Mouse (Mus musculus): ENCODE data around the gene Hmgcll1. TPM values are rescaled to one million over a fixed set of nuclear protein-coding genes. Genes with fewer than 3 reads are reported as not detected.

The Hmgcll1 gene
- polyA plus RNA-seq, 1 experiment, result not detected

DNA sequence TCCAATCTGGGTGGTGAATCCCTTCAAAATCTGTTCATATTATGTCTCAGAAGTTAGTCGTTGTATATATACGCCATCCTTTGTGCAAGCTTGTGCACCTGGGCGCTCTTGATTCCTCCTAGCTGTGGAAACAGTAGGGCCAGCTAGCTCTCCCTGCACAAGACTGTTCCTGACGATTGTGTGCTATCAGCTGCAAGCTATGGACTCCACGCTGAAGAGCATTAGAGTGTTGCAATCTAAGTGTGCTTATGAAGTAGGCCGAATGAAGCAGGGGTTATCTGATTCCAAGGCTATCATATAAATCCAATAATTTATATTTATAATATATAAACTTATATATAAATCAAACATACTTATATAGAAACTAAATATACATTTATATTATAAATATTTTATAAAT lies 866 bp upstream of the Hmgcll1 start:
- TF ChIP-seq POLR2A (IDR thresholded peaks at IDR 0.05; ENCODE audit: borderline replicate concordance, low read depth, low read length) (no peak), CTCF (IDR thresholded peaks at IDR 0.05; ENCODE audit: low read depth, low read length) (no peak)
- no peak overlapping the region for H3K4me3 ChIP-seq (ENCODE audit: insufficient read depth, low read length)
- no peak overlapping the region for H3K27ac ChIP-seq (ENCODE audit: insufficient read depth, low read depth, low read length)
- no peaks in the 10 kb centered on the region for H3K4me1 ChIP-seq (ENCODE audit: control insufficient read depth, insufficient read depth, low read length)

DNA sequence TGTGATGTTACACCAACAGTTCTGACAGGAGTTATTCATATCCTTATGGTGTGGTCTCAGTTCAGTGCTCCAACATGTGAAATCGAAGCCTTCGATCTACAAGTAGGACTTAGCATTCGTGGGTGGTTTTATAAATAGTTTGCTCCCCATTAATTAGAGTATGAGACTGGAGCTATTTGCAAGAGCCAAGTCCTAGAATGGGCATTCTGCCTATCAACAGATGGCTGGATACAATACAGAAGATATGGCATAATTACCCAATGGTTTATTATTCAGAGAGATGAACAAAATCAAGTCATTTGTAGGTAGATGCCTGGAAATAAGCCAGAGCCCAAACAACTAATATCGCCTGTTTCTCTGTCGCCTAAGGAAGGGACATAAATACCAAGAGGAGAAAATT lies 1.3 kb downstream of the Hmgcll1 start:
- H3K4me3 ChIP-seq (ENCODE audit: insufficient read depth, low read length), result no peak overlapping the region
- TF ChIP-seq POLR2A (IDR thresholded peaks at IDR 0.05; ENCODE audit: borderline replicate concordance, low read depth, low read length) (no peak), CTCF (IDR thresholded peaks at IDR 0.05; ENCODE audit: low read depth, low read length) (no peak)

DNA sequence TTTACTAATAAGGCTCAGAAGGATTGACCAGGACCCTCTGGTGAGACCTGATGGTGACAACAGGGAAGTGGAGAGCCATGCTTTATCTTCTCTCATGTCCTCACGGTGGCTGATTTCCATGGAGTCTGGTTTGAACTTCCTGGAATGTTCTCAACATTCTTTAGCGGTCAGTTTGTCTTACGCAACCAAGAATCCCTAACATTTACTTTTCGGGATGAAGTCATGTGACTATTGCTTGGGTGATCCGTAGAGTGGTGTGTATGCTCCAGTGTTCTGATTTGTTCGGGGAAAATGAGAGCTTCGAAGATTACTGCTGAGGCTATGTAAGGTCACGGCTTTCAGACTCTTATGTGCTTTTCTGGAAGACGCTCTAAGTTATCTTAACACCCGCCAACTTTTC lies 1.9 kb downstream of the Hmgcll1 start:
- H3K4me3 ChIP-seq (ENCODE audit: insufficient read depth, low read length), result no peak overlapping the region
- H3K27ac ChIP-seq (ENCODE audit: insufficient read depth, low read depth, low read length), result no peak overlapping the region
- H3K4me1 ChIP-seq (ENCODE audit: control insufficient read depth, insufficient read depth, low read length), result no peaks in the 10 kb centered on the region
- TF ChIP-seq CTCF (IDR thresholded peaks at IDR 0.05; ENCODE audit: low read depth, low read length) (no peak), POLR2A (IDR thresholded peaks at IDR 0.05; ENCODE audit: borderline replicate concordance, low read depth, low read length) (no peak)

More for the DNA sequence above, 1.3 kb downstream of the Hmgcll1 start:
- no peaks in the 10 kb centered on the region for H3K4me1 ChIP-seq (ENCODE audit: control insufficient read depth, insufficient read depth, low read length)
- no peak overlapping the region for H3K27ac ChIP-seq (ENCODE audit: insufficient read depth, low read depth, low read length)

DNA sequence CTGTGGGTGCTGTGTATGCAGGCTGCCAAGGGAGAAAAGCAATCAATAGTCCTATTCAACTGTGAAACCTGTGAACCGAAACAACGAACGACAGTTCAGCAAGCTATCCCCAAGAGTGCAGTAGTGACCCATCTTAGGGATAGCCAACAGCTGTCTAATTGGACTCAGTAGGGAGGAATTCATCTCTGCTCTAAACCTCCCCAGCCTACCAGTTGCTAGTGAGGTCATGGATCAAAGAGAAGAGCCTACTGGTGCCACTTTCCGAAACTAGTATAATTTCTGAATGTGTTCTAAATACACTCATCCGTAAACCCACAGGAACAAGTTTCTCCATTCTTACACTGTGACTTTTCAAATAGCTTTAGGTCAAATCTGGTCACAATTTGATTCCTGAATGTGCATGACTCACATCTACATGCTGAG lies 8.9 kb downstream of the Hmgcll1 start:
- H3K4me3 ChIP-seq (ENCODE audit: insufficient read depth, low read length), result no peak overlapping the region
- H3K4me1 ChIP-seq (ENCODE audit: control insufficient read depth, insufficient read depth, low read length), result no peaks in the 10 kb centered on the region
- no peak overlapping the region for H3K27ac ChIP-seq (ENCODE audit: insufficient read depth, low read depth, low read length)
- TF ChIP-seq POLR2A (IDR thresholded peaks at IDR 0.05; ENCODE audit: borderline replicate concordance, low read depth, low read length), result no peak
- no peak for TF ChIP-seq CTCF (IDR thresholded peaks at IDR 0.05; ENCODE audit: low read depth, low read length)

DNA sequence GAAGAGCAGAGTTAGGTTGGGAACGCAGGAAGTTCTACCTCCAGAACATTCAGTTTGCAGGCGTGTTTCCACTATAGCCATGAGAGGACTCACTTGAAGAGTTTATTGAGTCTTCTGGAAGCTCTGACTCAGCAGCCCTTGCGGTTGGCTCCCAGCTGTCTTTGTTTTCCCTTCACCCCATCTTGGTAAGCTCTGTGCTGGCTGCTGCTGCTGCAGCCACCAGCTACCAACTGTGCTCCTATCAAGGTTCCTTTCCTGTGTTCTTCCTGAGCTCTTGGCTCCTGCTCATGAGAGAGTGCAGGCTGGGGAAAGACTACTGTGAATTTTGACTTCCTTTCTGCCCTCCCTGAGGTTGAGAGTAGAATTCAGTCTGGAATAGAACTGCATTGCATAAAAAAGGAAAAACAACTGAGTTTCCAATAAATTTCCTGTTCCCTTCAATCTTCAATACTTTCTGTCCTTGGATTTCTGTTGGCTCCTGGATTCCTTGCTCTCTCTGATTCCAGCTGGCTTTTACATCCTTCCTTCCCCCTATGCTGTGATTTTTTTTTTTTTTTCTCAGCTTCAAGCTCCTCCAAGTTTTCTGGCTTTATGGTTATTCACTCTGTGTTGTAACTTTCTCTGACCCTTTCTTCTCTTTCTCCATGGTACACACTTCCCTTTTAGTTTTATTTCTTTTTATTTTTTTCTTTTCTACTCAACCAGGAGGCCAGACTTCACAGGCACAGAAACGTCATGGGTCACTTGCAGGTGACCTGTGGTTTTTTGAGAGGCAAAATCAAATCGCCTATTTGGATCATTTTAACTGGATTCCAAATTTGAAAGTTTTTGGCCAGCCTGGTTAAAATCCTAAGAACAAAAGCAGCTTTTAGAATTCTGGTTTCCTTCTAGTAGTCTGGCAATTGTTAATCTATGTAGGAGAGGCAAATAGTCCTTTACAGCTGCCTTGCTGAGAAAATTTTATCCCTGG lies 9.9 kb downstream of the Hmgcll1 start:
- no peak for TF ChIP-seq CTCF (IDR thresholded peaks at IDR 0.05; ENCODE audit: low read depth, low read length)

DNA sequence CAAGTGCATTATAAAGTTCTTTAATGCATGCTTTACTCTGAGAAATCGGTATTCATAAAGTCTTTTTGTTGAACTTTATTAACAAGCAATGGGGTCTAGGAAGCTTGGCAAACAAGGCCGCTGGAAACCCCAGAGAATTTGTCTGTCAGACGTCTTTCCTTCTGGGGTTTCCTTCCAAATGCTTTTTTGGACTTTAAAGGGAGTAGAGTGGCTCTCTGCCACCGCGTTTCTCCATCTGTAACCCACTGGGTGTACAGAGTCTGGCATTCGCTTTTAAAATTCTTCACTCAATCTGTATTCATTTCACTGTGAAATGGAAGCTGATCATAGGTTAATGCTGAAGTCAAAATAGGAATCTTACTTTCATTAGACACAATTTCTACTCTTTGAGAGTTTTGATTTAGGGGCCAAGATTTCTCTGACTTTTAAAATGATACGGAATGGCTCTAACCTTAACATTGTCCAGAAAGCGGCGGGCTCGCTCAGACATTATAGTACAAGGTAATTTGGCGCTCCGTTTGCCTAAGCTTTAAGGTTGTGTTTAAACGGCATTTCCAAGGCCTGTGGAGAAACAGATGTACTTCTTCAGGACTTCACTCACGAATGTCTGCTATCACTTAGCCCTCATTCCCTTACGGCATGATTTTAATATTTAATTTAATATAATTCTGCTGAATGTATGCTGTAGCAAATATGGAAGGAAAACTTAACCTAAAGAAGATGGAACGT lies 15.0 kb downstream of the Hmgcll1 start:
- H3K4me3 ChIP-seq (ENCODE audit: insufficient read depth, low read length), result no peak overlapping the region
- no peak overlapping the region for H3K27ac ChIP-seq (ENCODE audit: insufficient read depth, low read depth, low read length)
- no peaks in the 10 kb centered on the region for H3K4me1 ChIP-seq (ENCODE audit: control insufficient read depth, insufficient read depth, low read length)
- TF ChIP-seq POLR2A (IDR thresholded peaks at IDR 0.05; ENCODE audit: borderline replicate concordance, low read depth, low read length) (no peak), CTCF (IDR thresholded peaks at IDR 0.05; ENCODE audit: low read depth, low read length) (no peak)

More for the DNA sequence above, 9.9 kb downstream of the Hmgcll1 start:
- no peak overlapping the region for H3K27ac ChIP-seq (ENCODE audit: insufficient read depth, low read depth, low read length)
- H3K4me1 ChIP-seq (ENCODE audit: control insufficient read depth, insufficient read depth, low read length), result no peaks in the 10 kb centered on the region
- H3K4me3 ChIP-seq (ENCODE audit: insufficient read depth, low read length), result no peak overlapping the region

DNA sequence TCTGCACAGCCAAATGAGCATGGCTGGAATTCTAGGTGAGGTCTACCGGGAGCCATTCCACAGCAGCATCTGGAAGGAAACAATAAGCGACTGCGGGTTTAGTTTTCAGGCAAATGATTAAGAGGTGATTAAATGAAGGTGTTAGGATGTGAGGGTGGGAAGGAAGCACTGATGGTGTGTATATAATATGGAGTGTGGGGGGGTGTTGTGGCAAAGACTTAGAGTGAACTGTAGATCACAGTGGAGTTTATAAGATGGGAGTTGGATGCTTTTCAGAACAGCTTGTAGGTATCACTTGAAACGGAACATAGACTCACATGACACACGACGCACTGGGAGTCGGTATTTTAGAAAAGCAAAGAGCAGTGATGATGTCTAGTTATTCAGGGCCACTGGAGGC lies 20.4 kb downstream of the Hmgcll1 start:
- H3K27ac ChIP-seq (ENCODE audit: insufficient read depth, low read depth, low read length), result no peak overlapping the region
- H3K4me3 ChIP-seq (ENCODE audit: insufficient read depth, low read length), result no peak overlapping the region
- TF ChIP-seq POLR2A (IDR thresholded peaks at IDR 0.05; ENCODE audit: borderline replicate concordance, low read depth, low read length) (no peak), CTCF (IDR thresholded peaks at IDR 0.05; ENCODE audit: low read depth, low read length) (no peak)
- no peaks in the 10 kb centered on the region for H3K4me1 ChIP-seq (ENCODE audit: control insufficient read depth, insufficient read depth, low read length)

DNA sequence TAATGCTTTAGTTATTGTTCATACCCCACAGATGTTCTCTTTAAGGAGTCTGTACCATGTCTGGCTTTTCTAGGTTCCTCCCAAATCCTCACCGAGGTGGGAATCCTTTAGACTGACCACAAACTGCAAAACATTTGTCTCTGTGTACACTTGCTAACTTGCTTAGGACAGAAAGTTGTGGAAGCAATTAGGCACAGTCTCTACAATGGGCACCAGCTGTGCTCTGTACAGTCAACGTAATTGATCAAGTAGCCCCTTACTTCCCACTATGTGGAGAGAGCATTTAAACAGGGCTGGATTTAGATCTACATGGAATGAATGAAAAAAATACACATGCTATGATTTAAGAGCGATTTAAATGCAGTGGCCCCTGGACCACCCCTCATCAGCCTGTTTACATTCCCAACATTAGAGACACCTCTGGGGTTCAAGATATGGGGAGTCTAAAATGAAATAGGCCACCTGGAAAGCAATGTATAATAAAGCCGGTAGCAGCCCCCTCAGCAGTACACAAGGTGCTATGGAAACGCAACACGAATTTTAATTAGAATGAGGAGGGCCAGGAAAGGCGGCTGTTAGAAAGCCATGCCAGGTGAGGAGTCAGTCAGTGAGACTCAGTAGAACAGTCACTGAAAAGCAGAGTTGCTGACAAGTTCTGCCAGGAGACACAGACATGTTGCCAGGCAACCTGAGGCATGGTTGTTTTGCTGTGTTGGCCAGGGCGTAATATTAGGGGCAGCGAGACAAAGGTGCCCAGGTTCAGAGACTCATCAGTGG lies 23.9 kb downstream of the Hmgcll1 start:
- Histone ChIP-seq H3K4me3 (ENCODE audit: insufficient read depth, low read length) (no peak overlapping the region), H3K27ac (ENCODE audit: insufficient read depth, low read depth, low read length) (no peak overlapping the region), H3K4me1 (ENCODE audit: control insufficient read depth, insufficient read depth, low read length) (no peaks in the 10 kb centered on the region)
- no peak for TF ChIP-seq POLR2A (IDR thresholded peaks at IDR 0.05; ENCODE audit: borderline replicate concordance, low read depth, low read length)
- no peak for TF ChIP-seq CTCF (IDR thresholded peaks at IDR 0.05; ENCODE audit: low read depth, low read length)

DNA sequence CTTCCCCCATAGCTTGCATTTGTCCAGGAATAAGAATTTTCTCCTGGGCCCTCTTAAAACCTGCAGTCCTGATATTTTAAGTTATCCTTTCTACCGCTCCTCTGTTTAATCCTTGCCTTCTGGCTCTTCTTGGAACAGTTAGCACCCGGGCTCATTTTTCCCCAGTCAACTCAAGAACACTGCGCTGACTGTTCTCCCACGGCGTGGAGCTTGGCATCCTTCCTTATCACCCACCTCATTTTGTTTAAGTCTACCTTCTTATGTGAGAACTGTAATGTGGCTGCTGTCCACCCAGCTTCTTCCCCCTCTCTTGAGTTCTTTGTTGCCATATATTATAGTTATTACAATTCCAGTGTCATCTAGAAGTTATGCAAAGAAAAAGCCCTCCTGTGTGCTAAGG lies 25.1 kb downstream of the Hmgcll1 start:
- Histone ChIP-seq H3K27ac (ENCODE audit: insufficient read depth, low read depth, low read length) (no peak overlapping the region), H3K4me1 (ENCODE audit: control insufficient read depth, insufficient read depth, low read length) (no peaks in the 10 kb centered on the region), H3K4me3 (ENCODE audit: insufficient read depth, low read length) (no peak overlapping the region)
- no peak for TF ChIP-seq POLR2A (IDR thresholded peaks at IDR 0.05; ENCODE audit: borderline replicate concordance, low read depth, low read length)
- no peak for TF ChIP-seq CTCF (IDR thresholded peaks at IDR 0.05; ENCODE audit: low read depth, low read length)
